Mouse (Mus musculus): ENCODE results near the gene Zfp85.

- TF ChIP-seq CTCF (IDR thresholded peaks at IDR 0.05; ENCODE audit: low read depth, low read length) (no peak), POLR2A (IDR thresholded peaks at IDR 0.05; ENCODE audit: insufficient read depth, low read length) (no peak), EP300 (IDR thresholded peaks at IDR 0.05; ENCODE audit: insufficient read depth, low read depth, low read length) (no peak)
Observed at GRCm38 (mm10) chr13:67743896-67744295, 11.1 kb downstream of the Zfp85 start.
